Mouse (Mus musculus): ENCODE data around the gene Zbtb12. TPM values are rescaled to one million over a fixed set of nuclear protein-coding genes. Genes with fewer than 3 reads are reported as not detected.

Gene Zbtb12
- polyA plus RNA-seq, 1 experiment from 2014 or later, result 3.2 TPM

DNA sequence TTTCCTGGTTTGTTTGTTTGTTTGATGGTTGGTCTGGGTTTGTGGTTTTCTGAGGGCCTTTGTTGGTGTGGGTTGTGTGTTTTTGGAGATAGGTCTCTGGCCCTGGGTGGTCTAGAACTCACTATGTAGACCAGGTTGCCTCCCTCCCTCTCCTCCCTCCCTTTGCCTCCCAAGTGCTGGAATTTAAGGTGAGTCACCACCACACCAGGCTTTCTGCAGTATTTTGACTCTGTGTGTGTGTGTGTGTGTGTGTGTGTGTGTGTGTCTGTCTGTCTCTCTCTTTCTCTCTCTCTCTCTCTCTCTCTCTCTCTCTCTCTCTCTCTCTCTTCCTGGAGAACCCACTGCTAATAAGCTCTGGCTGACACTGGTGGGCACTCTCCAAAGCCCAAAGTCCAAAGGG lies 1.9 kb downstream of the Zbtb12 start:
- Histone ChIP-seq H3K4me1 (peaks cover 27% of the 10 kb centered on the region), H3K9ac (no peak overlapping the region), H3K36me3 (no peaks in the 10 kb centered on the region), H3K4me2 (replicated peaks) (no peak overlapping the region), H3K27me3 (no peaks in the 10 kb centered on the region), H3K4me3 (replicated peaks) (no peak overlapping the region), H3K9me3 (replicated peaks) (no peaks in the 10 kb centered on the region), H3K27ac (replicated peaks) (no peak overlapping the region)
- no peak for ATAC-seq (ENCODE audit: insufficient number of reproducible peaks, low FRiP score, low TSS enrichment, low read depth)

DNA sequence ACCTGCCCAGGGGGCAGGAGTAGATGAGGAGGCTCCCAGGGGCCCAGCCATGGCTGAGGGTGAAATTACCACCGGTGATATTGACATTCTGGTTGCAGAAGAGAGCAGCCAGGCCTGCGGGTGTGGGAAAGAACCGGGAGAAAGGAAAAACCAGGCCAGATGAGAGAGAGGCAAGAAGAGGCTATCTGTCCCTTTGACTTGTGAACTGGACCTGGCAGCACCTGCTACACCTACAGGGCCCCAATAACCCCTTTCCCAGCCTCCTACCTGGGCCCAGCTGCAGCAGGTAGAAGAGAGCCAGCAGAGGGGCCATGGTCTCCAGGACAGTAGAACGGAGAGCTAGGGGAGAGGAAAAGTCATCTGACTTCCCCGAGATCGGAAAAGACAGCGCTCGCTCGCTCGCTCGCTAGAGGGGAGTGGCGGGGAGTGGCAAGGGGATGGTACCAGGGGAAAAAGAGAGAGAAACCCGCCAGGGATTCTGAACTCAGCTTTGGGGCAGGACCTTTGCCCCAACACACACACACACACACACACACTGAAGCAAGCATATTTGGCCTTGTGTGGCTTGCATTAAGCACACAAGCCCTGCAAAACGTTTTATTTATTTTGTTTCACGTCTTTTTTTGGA lies 2.5 kb downstream of the Zbtb12 start, which contains the start of gene Gm20547:
Gene Gm20547 (minus strand): TSS at position 360 of the 628 bp plus-strand sequence.
- Histone ChIP-seq H3K27me3 (no peaks in the 10 kb centered on the region), H3K36me3 (no peaks in the 10 kb centered on the region), H3K9ac (no peak within 1 kb of the TSS), H3K4me3 (replicated peaks) (peak within 1 kb of the TSS; percentile 13), H3K4me2 (replicated peaks) (peak within 1 kb of the TSS; percentile 42), H3K9me3 (replicated peaks) (no peaks in the 10 kb centered on the region), H3K4me1 (peaks cover 27% of the 10 kb centered on the region), H3K27ac (replicated peaks) (no peak within 1 kb of the TSS)
- 7% methylated on average over 15 of the region's 15 CpGs for WGBS
- ATAC-seq (ENCODE audit: insufficient number of reproducible peaks, low FRiP score, low TSS enrichment, low read depth), result no peak

DNA sequence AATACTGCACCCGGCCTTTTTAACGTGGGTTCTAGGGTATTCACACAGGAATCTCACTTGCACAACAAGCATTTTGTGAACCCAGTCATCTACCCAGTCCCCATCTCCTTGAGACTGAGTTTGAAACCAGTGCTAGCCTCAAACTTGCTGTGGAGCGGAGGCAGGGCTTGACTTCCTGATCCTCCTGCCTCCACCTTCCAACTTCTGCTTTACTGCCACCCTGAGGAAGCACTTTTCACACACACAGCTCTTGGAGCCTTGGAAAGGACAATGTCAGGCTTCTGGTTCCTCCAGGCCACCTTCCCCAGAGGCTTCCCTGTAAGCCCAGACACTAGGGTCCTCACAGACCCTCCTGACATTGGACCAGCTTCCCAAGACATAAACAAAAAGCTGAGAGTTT lies 4.0 kb downstream of the Zbtb12 start:
- ATAC-seq (ENCODE audit: insufficient number of reproducible peaks, low FRiP score, low TSS enrichment, low read depth), result no peak
- peaks cover 27% of the 10 kb centered on the region for H3K4me1 ChIP-seq
- H3K27me3 ChIP-seq, result no peaks in the 10 kb centered on the region
- no peaks in the 10 kb centered on the region for H3K36me3 ChIP-seq
- no peak overlapping the region for H3K4me3 ChIP-seq (replicated peaks)
- H3K4me2 ChIP-seq (replicated peaks), result no peak overlapping the region
- no peak overlapping the region for H3K9ac ChIP-seq
- no peak overlapping the region; the same call in 1 of the 2 replicates for H3K27ac ChIP-seq (replicated peaks)
- no peaks in the 10 kb centered on the region for H3K9me3 ChIP-seq (replicated peaks)
- 64% methylated on average over 3 of the region's 3 CpGs for WGBS

DNA sequence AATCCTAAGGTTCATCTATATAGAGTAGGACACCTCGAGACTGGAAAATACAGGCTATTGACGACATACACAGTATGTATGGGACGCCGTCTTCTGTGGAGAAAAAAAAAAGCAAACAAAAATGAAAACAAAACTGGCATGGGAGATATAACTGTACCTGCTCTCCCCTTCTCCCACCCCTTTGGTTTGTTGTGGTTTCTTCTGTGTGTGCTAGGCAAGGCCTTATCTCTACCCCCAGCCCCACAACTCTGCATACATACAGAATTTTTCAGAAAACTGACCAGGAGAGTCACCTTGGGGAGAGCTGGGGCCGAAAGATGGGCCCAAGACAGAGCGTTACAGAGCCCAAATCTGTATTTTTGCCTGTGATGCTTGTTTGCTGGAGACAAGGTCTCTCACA lies 5.4 kb downstream of the Zbtb12 start:
- peaks cover 26% of the 10 kb centered on the region for H3K4me1 ChIP-seq
- no peak overlapping the region for H3K4me2 ChIP-seq (replicated peaks)
- no peaks in the 10 kb centered on the region for H3K9me3 ChIP-seq (replicated peaks)
- no peaks in the 10 kb centered on the region for H3K36me3 ChIP-seq
- H3K27me3 ChIP-seq, result no peaks in the 10 kb centered on the region
- no peak overlapping the region for H3K9ac ChIP-seq
- ATAC-seq (ENCODE audit: insufficient number of reproducible peaks, low FRiP score, low TSS enrichment, low read depth), result no peak
- no peak overlapping the region for H3K27ac ChIP-seq (replicated peaks)
- H3K4me3 ChIP-seq (replicated peaks), result no peak overlapping the region
- WGBS, result 82% methylated on average over 6 of the region's 6 CpGs

DNA sequence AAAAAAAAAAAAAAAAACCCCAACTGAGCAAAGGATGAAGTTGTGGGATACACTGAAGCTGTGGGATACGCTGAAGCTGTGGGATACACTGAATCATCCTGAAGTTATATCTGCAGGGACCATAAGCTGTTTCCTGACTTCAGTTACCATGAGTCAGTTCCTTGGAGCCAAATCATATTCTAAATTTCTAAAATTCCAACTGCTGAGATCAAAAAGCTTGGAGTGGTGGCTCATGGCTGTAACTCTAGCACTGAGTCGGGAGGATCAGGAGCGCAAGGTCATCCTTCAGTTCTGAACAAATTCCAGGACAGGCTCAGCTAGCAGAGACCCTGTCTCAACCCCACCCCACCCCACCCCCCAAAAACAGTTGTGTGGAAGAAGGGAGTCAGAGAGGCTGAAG lies 6.3 kb downstream of the Zbtb12 start:
- no peak overlapping the region for H3K27ac ChIP-seq (replicated peaks)
- ATAC-seq (ENCODE audit: insufficient number of reproducible peaks, low FRiP score, low TSS enrichment, low read depth), result no peak

DNA sequence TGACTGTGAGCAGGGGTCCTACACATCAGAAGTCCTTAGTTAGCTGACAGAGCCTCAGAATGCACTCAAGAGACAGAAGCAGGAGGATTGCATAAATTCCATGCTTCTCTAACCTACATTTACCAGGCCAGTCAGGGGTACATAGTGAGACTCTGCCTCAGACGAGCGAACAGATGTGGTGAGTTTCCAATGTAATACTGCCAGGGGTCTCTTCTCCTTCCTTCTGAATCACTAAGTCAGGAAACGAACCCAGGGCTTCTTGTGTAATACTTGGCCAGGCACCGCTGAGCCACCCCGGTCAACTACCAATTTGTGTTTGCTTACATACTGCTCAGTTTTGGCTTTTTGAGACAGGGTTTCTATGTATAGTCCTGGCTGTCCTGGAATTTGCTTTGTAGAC lies 8.7 kb downstream of the Zbtb12 start:
- no peak overlapping the region for H3K4me3 ChIP-seq (replicated peaks)
- ATAC-seq (ENCODE audit: insufficient number of reproducible peaks, low FRiP score, low TSS enrichment, low read depth), result no peak
- 0 out of 2 replicates have a peak, but pooled peaks cover 15% of the 10 kb centered on the region for H3K4me1 ChIP-seq
- 83% methylated on average over 5 of the region's 5 CpGs for WGBS
- no peak overlapping the region for H3K27ac ChIP-seq (replicated peaks)
- no peak overlapping the region for H3K9ac ChIP-seq
- H3K9me3 ChIP-seq (replicated peaks), result no peaks in the 10 kb centered on the region
- no peaks in the 10 kb centered on the region for H3K36me3 ChIP-seq
- no peaks in the 10 kb centered on the region for H3K27me3 ChIP-seq
- H3K4me2 ChIP-seq (replicated peaks), result no peak overlapping the region

More for the DNA sequence above, 6.3 kb downstream of the Zbtb12 start:
- H3K27me3 ChIP-seq, result no peaks in the 10 kb centered on the region
- H3K4me2 ChIP-seq (replicated peaks), result no peak overlapping the region
- no peak overlapping the region for H3K4me3 ChIP-seq (replicated peaks)
- peaks cover 24% of the 10 kb centered on the region for H3K4me1 ChIP-seq
- no peak overlapping the region for H3K9ac ChIP-seq
- WGBS, result 49% methylated on average over 3 of the region's 3 CpGs
- H3K9me3 ChIP-seq (replicated peaks), result no peaks in the 10 kb centered on the region
- H3K36me3 ChIP-seq, result no peaks in the 10 kb centered on the region

DNA sequence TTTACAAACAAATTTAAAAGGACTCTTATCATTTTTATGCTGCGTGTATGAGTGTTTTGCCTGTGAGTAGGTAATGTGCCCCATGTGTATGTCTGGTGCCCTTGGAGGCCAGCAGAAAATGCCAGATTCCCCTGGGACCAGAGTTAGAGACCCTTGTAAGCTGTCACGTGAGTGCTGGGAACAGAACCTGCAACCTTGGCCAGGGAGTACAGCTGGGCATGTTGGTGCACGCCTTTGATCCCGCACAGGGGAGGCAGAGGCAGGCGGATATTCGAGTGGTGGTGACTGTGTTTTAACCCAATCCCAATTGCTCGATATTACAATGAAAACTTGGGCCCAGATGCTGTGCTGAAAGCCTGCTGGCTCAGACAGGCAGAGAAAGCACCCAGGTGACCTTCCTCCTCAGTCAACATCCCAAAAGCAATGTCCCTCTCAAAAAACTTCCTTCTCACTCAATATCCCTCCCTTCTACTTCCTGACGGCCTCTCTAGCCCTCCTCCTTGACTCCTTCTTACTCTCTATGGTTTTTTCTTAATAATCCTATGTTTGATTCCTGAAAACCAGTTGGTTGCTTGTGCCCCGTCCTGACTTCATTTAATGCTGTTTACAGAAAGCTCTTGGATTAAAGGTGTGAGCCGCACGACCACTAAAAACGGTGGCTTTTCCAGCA lies 10.9 kb downstream of the Zbtb12 start:
- Histone ChIP-seq H3K4me3 (replicated peaks) (no peak overlapping the region), H3K36me3 (no peaks in the 10 kb centered on the region), H3K4me2 (replicated peaks) (no peak overlapping the region), H3K9me3 (replicated peaks) (no peaks in the 10 kb centered on the region), H3K27me3 (no peaks in the 10 kb centered on the region), H3K27ac (replicated peaks) (no peak overlapping the region), H3K9ac (no peak overlapping the region), H3K4me1 (peaks cover 4% of the 10 kb centered on the region)
- no peak for ATAC-seq (ENCODE audit: insufficient number of reproducible peaks, low FRiP score, low TSS enrichment, low read depth)
- 81% methylated on average over 12 of the region's 12 CpGs for WGBS

DNA sequence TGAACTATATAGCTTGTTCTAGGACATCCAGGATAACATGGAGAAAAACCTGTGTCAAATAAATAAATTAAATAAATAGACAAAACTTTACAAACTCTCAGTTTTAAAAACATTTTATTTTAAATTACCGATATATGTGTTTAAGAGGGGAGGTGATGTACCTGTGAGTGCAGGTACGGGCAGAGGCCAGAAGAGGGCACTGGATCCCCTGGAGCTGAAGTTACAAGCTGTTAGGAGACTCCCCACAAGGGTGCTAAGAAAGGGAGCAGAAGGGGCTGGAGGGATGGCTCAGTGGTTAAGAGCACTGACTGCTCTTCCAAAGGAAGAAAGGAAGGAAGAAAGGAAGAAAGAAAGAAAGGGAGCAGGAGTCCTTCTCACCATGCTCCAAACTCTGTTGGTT lies 12.1 kb downstream of the Zbtb12 start:
- Histone ChIP-seq H3K9me3 (replicated peaks) (no peaks in the 10 kb centered on the region), H3K27me3 (no peaks in the 10 kb centered on the region), H3K4me3 (replicated peaks) (no peak overlapping the region), H3K4me1 (peaks cover 16% of the 10 kb centered on the region), H3K36me3 (peaks cover 2% of the 10 kb centered on the region; the same call in 1 of the 2 replicates), H3K4me2 (replicated peaks) (no peak overlapping the region), H3K27ac (replicated peaks) (no peak overlapping the region), H3K9ac (no peak overlapping the region)
- 94% methylated on average over 2 of the region's 2 CpGs for WGBS
- ATAC-seq (ENCODE audit: insufficient number of reproducible peaks, low FRiP score, low TSS enrichment, low read depth), result no peak

DNA sequence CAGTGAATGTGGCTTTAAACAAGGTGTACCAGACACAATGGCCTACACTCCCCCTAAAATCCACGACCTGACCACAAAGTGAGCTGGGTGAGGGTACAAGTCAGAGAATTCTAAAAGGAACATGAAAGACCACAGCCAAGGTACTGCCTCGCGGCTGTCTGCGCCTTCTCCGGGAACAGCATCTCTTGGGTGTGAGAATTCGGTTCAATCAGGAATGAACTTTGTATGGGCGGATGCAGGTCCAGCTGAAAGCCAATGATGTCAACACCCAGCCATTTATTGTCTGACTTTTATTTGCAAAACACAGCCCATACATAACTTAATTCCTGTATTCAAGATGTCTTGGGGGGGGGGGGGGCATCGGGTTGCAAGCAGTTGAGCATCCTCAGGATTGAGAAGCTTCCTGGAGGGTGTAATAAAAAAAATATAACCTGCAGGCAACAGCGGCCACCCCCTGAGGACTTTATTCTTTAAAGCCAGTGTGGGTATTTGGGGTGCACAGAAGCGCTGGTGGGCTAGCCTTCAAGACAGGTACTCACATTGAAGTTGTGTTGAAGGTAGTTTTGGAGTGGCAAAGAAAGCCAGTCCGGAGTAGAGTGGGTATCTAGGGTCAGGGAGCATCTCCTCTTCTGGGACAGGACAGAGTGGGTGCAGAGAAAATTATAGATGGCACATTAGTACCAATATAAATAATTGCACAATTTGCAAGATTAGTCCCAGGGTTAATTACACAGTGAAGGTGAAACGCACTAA lies 14.0 kb downstream of the Zbtb12 start:
- peaks cover 30% of the 10 kb centered on the region for H3K4me1 ChIP-seq
- H3K27me3 ChIP-seq, result no peaks in the 10 kb centered on the region
- peaks cover 4% of the 10 kb centered on the region; the same call in 1 of the 2 replicates for H3K36me3 ChIP-seq
- H3K4me2 ChIP-seq (replicated peaks), result peak overlapping the region; percentile 87
- H3K9ac ChIP-seq, result peak overlapping the region; percentile 35; the same call in 1 of the 2 replicates
- no peaks in the 10 kb centered on the region for H3K9me3 ChIP-seq (replicated peaks)
- H3K4me3 ChIP-seq (replicated peaks), result peak overlapping the region; percentile 71
- ATAC-seq (ENCODE audit: insufficient number of reproducible peaks, low FRiP score, low TSS enrichment, low read depth), result no peak
- H3K27ac ChIP-seq (replicated peaks), result peak overlapping the region; percentile 91
- WGBS, result 74% methylated on average over 12 of the region's 12 CpGs

DNA sequence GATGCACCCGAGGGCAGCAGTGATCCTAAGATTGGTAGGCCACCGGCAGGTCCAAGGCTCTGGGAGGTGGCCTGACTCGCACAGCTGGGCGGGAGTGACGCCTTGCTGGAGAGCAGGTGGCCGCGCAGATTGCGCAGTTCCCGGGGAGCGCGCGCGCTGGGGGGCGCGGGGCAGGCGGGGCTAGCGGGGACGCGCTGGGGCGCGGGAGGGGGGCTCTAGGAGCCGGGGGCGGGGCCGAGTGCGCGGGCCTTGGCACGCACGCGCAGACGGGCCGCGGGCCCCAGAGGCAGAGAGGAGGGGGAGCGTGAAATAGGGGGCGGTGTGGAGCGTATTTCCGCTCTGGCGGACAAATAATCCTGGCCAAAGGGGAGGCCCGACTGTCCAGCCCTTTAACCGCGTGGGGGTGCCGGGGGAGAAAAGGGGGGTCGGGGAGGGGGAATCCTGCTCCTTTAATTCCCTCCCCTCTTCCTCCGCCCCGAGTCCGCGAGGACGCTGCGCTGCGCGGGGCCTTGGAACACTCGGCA lies 14.9 kb downstream of the Zbtb12 start:
- Histone ChIP-seq H3K4me3 (replicated peaks) (peak overlapping the region; percentile 71), H3K36me3 (peaks cover 4% of the 10 kb centered on the region; the same call in 1 of the 2 replicates), H3K4me1 (peaks cover 30% of the 10 kb centered on the region), H3K9me3 (replicated peaks) (no peaks in the 10 kb centered on the region), H3K27ac (replicated peaks) (peak overlapping the region; percentile 91), H3K4me2 (replicated peaks) (peak overlapping the region; percentile 87), H3K27me3 (no peaks in the 10 kb centered on the region), H3K9ac (peak overlapping the region; percentile 67)
- ATAC-seq (ENCODE audit: insufficient number of reproducible peaks, low FRiP score, low TSS enrichment, low read depth), result peak; percentile 90
- WGBS, result 0% methylated on average over 29 of the region's 51 CpGs

Measured in embryonic facial prominence, embryonic 15.5 days (tissue).